Mouse (Mus musculus) cerebellum, adult (tissue): ENCODE results near the gene Mlx.

Experiments
- ATAC-seq: cut with Nextera tagmentation; 2 replicates; pipeline ENCODE4 v1.9.2; 2017; ENCODE audit warnings: mild to moderate bottlenecking, moderate library complexity, mixed read lengths; ENCODE audit not compliant: insufficient number of reproducible peaks, low FRiP score, low TSS enrichment

The Mlx gene

DNA sequence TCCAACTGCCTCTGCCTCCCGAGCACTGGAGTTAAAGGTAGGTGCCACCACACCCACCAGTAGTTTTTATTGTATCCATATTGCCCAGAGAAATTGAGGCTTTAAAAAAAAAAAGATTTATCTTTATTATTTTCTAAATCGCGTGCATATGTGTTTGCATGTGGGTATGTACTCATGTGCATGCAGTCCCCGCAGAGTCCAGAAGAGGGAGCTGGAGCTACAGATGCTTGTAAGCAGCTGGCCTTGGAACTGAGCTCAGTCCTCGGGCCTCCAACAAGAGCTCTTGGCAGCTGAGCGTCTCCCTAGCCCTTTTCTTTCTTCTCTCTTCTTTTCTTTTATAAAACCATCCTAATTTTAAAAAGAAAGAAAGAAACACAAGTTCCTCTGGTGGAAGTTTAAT, 44.6 kb downstream of the Mlx start:
- ATAC-seq: no peak

DNA sequence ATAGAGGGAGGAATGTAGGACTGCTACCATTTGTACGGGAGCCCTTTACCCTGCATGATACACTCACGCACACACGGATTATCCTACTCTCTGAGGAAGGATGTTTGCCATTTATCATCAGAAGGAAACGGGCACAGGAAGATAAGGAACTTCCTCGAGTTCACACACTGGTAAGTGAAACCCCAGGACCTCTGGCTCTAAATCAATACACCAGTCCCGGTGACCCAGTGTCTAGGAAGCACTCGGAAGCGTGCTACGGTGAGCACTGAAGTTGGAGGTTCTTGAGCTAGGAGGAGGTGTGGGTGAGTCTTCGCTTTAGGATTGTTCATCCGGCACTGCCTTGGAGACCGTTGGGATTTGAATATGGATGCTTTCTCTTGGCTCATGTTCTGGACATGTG, 46.0 kb downstream of the Mlx start:
- ATAC-seq: no peak

DNA sequence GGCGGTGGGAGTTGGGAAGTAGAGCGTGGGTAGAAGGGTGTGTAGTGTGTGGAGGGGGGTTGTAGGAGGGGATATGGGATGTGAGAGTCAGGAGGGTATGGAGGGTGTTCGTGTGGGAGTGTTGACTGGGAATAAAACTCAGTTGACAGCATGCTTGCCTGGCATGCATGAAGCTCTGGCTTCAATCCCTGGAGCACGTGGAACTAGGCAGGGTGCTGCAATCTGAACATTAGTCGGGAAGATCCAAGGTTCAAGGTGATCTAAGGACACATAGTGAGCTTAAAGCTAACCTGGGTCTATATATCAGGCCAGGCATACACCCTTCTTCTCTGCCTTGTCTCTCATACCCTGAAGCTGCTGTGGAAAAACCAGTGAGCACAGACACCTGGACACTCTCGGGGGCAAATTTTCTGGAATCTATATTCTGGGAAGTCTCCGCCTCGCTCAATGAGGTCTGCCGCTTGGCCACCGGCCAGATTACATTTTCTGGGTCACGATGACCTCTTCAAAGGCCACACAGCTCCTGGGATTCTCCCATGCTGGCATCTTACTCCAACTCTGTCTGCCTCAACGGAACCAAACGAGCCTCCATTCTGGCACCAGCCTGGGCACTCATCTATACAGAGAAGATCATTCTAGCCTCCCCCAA, 47.3 kb downstream of the Mlx start:
- ATAC-seq: no peak

DNA sequence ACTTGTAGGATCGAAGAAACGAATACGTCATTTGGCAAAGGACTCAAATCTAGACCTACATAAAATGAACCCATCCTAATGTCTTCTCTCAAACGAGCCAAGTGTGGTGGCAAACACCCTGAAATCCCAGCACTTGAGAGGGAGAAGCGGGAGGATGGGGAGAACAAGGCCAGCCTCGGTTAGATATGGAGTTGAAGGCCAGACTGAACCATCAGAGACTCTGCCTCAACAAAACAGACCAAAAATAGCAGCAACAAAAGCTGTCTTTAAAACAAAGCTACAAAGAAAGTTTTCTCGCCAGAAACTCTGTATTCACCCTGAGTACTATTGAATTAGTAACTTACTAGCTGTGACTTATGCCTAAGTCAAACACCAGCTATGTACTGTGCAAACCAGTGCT, 49.9 kb downstream of the Mlx start:
- no peak for ATAC-seq

DNA sequence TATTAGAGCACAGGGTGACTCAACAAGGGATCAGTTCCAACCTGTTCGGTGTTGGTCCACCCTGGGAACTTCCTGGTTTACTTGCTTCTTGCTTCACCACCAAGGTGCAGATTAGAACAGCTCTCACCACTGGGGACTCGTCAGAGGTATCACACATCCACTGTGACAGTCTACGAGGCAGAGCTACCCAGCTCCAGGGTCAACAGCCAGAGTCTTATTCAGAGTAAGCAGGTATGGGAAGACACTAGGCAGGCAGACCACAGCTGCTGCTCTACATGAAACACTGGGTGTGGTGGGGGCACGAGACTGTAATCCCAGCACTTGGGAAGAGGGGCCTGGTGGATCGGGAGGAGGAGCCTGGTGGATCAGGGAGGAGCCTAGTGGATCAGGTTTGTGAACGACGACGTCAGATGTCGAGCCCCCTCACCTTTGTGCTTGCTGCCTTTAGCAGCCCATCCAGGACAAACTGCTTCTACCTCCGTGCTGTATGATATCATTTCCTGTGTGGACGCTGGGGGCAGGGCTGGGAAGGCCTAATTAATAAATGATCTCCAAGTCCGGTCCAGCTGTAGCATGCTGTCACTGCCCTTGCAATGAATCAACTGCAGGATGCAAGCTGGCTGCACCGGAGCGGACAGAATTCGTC, 51.6 kb downstream of the Mlx start:
- no peak for ATAC-seq

DNA sequence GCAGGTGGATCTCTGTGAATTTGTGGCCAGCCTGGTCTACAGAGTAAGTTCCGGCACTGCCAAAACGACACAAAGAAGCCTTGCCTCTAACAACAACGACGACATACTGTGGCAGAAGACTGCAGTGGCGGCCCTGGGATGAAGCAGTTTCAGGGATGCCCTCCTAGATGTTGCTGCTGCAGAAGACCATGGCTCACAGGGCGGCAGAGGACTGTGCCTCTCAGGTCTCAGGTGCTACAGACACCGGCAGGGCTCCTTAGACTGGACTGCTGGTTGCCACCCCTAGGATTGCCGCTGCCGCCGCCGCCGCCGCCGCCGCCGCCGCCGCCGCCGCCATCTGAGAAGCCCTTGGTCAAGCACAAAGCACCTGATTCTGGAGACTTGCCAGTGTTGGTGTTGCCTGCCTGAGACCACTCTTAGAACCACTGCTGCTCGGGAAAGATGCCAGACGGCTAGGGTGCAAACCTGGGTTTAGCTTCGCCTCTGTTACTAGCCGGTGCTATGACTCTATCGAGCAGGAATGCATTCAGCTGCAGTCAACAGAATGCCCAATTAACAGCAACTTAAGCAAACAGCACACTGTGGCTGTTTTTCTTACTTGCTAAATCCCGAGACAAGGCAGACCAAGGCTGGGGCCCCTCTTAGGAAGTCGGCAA, 53.2 kb downstream of the Mlx start:
- ATAC-seq: no peak

DNA sequence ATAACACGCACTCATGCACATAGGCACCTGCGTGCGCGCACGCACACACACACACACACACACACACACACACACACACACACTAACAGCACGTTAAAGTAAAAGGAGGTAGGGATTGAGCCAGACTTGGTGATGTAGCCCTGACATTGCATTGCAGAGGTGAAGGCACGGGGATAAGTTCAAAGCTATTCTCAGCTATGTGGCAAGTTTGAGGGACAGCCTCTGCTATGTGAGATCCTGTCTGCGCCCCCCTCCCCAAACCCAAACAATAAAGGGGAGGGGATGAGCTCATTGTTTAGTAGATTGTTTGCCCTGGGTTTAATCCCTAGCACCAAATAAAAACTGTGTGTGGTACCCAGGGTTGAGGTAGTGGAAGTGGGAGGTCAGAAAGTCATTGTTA, 54.0 kb downstream of the Mlx start:
- no peak for ATAC-seq
